Mouse (Mus musculus) WW6 (cell line): Measurements from ENCODE around the gene 1700001C19Rik.

Experiments used
- DNase-seq: peaks from one replicate; pipeline ENCODE4 v3.0.0-alpha.2; 2013; ENCODE audit warnings: low read depth, low spot score

The 1700001C19Rik gene

GRCm38 (mm10) chr17:47436907-47437547, at the start of gene 1700001C19Rik:
Gene 1700001C19Rik, minus strand, starts transcription at chr17:47437376.
- DNase-seq, result no peak

GRCm38 (mm10) chr17:47485791-47486190, 48.6 kb upstream of the 1700001C19Rik start:
- DNase-seq, result no peak

GRCm38 (mm10) chr17:47484993-47485392, 47.8 kb upstream of the 1700001C19Rik start:
- no peak for DNase-seq

- DNase-seq, result no peak
Measured at GRCm38 (mm10) chr17:47484241-47484921, 47.2 kb upstream of the 1700001C19Rik start.

- no peak for DNase-seq
Measured at GRCm38 (mm10) chr17:47482401-47482800, 45.2 kb upstream of the 1700001C19Rik start.

GRCm38 (mm10) chr17:47479887-47480286, 42.7 kb upstream of the 1700001C19Rik start:
- DNase-seq, result no peak

- peak; percentile 43 for DNase-seq
Measured at GRCm38 (mm10) chr17:47475714-47476113, 38.5 kb upstream of the 1700001C19Rik start.

GRCm38 (mm10) chr17:47475181-47475580, 38.0 kb upstream of the 1700001C19Rik start:
- no peak for DNase-seq

- DNase-seq, result no peak
Measured at GRCm38 (mm10) chr17:47474250-47474649, 37.1 kb upstream of the 1700001C19Rik start.

- peak; percentile 39 for DNase-seq
Measured at GRCm38 (mm10) chr17:47473434-47473974, 36.3 kb upstream of the 1700001C19Rik start.

GRCm38 (mm10) chr17:47472435-47473350, 35.5 kb upstream of the 1700001C19Rik start:
- DNase-seq, result no peak

GRCm38 (mm10) chr17:47470686-47471085, 33.5 kb upstream of the 1700001C19Rik start:
- DNase-seq, result no peak

GRCm38 (mm10) chr17:47470121-47470520, 32.9 kb upstream of the 1700001C19Rik start:
- DNase-seq, result no peak

GRCm38 (mm10) chr17:47469642-47470041, 32.5 kb upstream of the 1700001C19Rik start:
- no peak for DNase-seq

- peak; percentile 39 for DNase-seq
Measured at GRCm38 (mm10) chr17:47468466-47468865, 31.3 kb upstream of the 1700001C19Rik start.

- no peak for DNase-seq
Measured at GRCm38 (mm10) chr17:47468063-47468462, 30.9 kb upstream of the 1700001C19Rik start.

- DNase-seq, result no peak
Measured at GRCm38 (mm10) chr17:47467659-47468058, 30.5 kb upstream of the 1700001C19Rik start.

- DNase-seq, result no peak
Measured at GRCm38 (mm10) chr17:47466284-47466683, 29.1 kb upstream of the 1700001C19Rik start.

- no peak for DNase-seq
Measured at GRCm38 (mm10) chr17:47465016-47465415, 27.8 kb upstream of the 1700001C19Rik start.

GRCm38 (mm10) chr17:47464248-47464965, 27.2 kb upstream of the 1700001C19Rik start:
- DNase-seq, result no peak

GRCm38 (mm10) chr17:47462728-47463388, 25.7 kb upstream of the 1700001C19Rik start:
- no peak for DNase-seq
